Mouse (Mus musculus): ENCODE measurements around the gene Caskin2.

GRCm38 (mm10) chr11:115789787-115790186 is 23.7 kb downstream of the Caskin2 start:
- no peak for TF ChIP-seq POLR2AphosphoS5 (IDR thresholded peaks at IDR 0.05; ENCODE audit: insufficient replicate concordance, low read depth, low read length)
- TF ChIP-seq CTCF (IDR thresholded peaks at IDR 0.05; ENCODE audit: low read depth, low read length): no peak

All from G1E (cell line).